Mouse (Mus musculus) E14TG2a.4 (cell line): ENCODE data around the gene F13b.

Experiments
- CTCF ChIP-seq: conservative IDR thresholded peaks from 2 replicates; pipeline ENCODE4 v1.5.1; 2014; ENCODE audit warnings: low read length
- NANOG ChIP-seq: IDR thresholded peaks from 2 replicates; pipeline ENCODE4 v1.6.1; 2014; ENCODE audit warnings: borderline replicate concordance, low read length, mixed read lengths
- POU5F1 ChIP-seq: IDR thresholded peaks from 2 replicates; pipeline ENCODE4 v1.6.1; 2014; ENCODE audit warnings: low read length, borderline replicate concordance

DNA sequence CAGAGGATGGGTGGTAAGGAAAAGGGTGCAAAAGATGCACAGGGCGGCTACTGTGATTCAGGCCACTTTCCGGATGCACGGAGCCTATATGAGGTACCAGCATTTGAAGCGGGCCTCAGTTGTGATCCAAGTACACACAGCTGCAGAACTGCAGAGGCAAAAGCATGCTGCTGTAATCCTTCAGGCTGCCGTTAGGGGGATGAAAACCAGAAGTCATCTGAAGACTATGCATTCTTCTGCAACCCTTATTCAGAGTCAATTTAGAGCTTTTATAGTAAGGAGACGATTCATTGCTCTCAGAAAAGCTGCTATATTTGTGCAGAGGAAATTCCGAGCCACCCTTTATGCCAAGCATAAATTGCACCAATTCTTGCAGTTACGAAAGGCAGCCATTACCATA lies 21.3 kb upstream of the F13b start:
- peak; percentile 61 for TF ChIP-seq CTCF
- TF ChIP-seq POU5F1 = no peak
- TF ChIP-seq NANOG = no peak
